Mouse (Mus musculus): ENCODE data around the gene Trmt112. TPM values are rescaled to one million over a fixed set of nuclear protein-coding genes. Genes with fewer than 3 reads are reported as not detected.
A peak's percentile ranks its signal among the peaks of the same experiment; 100 is the strongest.

Gene Trmt112
- polyA plus RNA-seq, 1 experiment: 146 TPM

GRCm38 (mm10) chr19:6899641-6900040 is 9.9 kb upstream of the Trmt112 start:
- WGBS: 56% methylated on average over 4 of the region's 4 CpGs
- no peak for TF ChIP-seq POLR2A (IDR thresholded peaks at IDR 0.05; ENCODE audit: low read depth, low read length)
- no peak for TF ChIP-seq CTCF (conservative IDR thresholded peaks at IDR 0.05; ENCODE audit: insufficient read depth, insufficient read length, low read depth, low read length)
- Histone ChIP-seq H3K27ac (ENCODE audit: insufficient read depth, low read depth, low read length) (peak overlapping the region; percentile 90), H3K36me3 (ENCODE audit: control insufficient read depth, insufficient read depth, low read length) (no peaks in the 10 kb centered on the region), H3K4me3 (ENCODE audit: insufficient read depth, low read depth, low read length) (no peak overlapping the region), H3K27me3 (replicated peaks; ENCODE audit: control insufficient read depth, insufficient read depth, low read length) (no peaks in the 10 kb centered on the region), H3K4me1 (ENCODE audit: control insufficient read depth, insufficient read depth, low read length) (peaks cover 19% of the 10 kb centered on the region; the same call in 1 of the 2 replicates)
- peak; percentile 90 for DNase-seq

- WGBS: 43% methylated on average over 1 of the region's 1 CpGs
Measured at GRCm38 (mm10) chr19:6903031-6903430, 6.5 kb upstream of the Trmt112 start.

GRCm38 (mm10) chr19:6904846-6905245 is 4.7 kb upstream of the Trmt112 start:
- Histone ChIP-seq H3K27me3 (replicated peaks; ENCODE audit: control insufficient read depth, insufficient read depth, low read length) (no peaks in the 10 kb centered on the region), H3K27ac (ENCODE audit: insufficient read depth, low read depth, low read length) (peak overlapping the region; percentile 90), H3K4me1 (ENCODE audit: control insufficient read depth, insufficient read depth, low read length) (peaks cover 37% of the 10 kb centered on the region; the same call in 1 of the 2 replicates), H3K36me3 (ENCODE audit: control insufficient read depth, insufficient read depth, low read length) (no peaks in the 10 kb centered on the region; the same call in 1 of the 2 replicates), H3K4me3 (ENCODE audit: insufficient read depth, low read depth, low read length) (no peak overlapping the region)
- 38% methylated on average over 2 of the region's 2 CpGs for WGBS
- TF ChIP-seq CTCF (conservative IDR thresholded peaks at IDR 0.05; ENCODE audit: insufficient read depth, insufficient read length, low read depth, low read length) (no peak), POLR2A (IDR thresholded peaks at IDR 0.05; ENCODE audit: low read depth, low read length) (no peak)
- DNase-seq: peak; percentile 96

More at GRCm38 (mm10) chr19:6903031-6903430, 6.5 kb upstream of the Trmt112 start:
- DNase-seq: peak; percentile 86
- H3K36me3 ChIP-seq (ENCODE audit: control insufficient read depth, insufficient read depth, low read length): no peaks in the 10 kb centered on the region; the same call in 1 of the 2 replicates
- TF ChIP-seq CTCF (conservative IDR thresholded peaks at IDR 0.05; ENCODE audit: insufficient read depth, insufficient read length, low read depth, low read length) (no peak), POLR2A (IDR thresholded peaks at IDR 0.05; ENCODE audit: low read depth, low read length) (no peak)
- peak overlapping the region; percentile 81 for H3K27ac ChIP-seq (ENCODE audit: insufficient read depth, low read depth, low read length)
- no peaks in the 10 kb centered on the region for H3K27me3 ChIP-seq (replicated peaks; ENCODE audit: control insufficient read depth, insufficient read depth, low read length)
- no peak overlapping the region for H3K4me3 ChIP-seq (ENCODE audit: insufficient read depth, low read depth, low read length)
- H3K4me1 ChIP-seq (ENCODE audit: control insufficient read depth, insufficient read depth, low read length): peaks cover 41% of the 10 kb centered on the region; the same call in 1 of the 2 replicates

DNA sequence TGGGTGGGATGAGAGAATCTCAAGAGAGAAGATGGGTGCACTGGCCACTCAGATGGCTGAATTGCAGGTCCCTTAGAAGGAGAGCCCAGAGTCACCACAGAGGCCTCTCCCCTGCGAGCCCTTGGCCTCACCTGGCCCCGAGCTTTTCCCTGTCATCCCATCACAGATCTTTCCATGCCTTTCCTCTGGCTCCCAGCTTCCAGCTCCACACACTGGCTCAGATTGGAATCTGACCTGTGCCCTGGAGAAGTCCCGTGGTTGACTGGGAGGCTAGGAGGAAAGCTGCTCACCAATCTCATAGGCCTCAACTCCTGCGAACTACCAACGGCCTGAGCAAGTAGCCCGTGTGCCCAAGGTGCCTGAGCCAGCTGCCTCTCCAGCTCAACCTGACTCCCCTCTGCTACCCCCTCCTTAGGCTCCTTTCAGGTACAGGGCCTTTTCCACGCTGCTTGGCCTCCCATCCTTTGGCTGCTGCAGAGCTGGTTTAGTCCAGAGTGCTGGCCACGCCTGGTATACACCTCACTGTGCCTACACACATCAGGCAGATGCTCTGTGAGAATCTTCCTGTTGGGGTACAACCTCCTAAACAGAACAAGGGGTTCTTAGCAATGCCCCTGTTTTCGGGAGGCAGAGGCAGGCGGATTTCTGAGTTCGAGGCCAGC is 3.9 kb upstream of the Trmt112 start:
- no peak for TF ChIP-seq POLR2A (IDR thresholded peaks at IDR 0.05; ENCODE audit: low read depth, low read length)
- TF ChIP-seq CTCF (conservative IDR thresholded peaks at IDR 0.05; ENCODE audit: insufficient read depth, insufficient read length, low read depth, low read length): no peak
- peak; percentile 63 for DNase-seq
- peak overlapping the region; percentile 83 for H3K27ac ChIP-seq (ENCODE audit: insufficient read depth, low read depth, low read length)
- H3K4me1 ChIP-seq (ENCODE audit: control insufficient read depth, insufficient read depth, low read length): peaks cover 37% of the 10 kb centered on the region; the same call in 1 of the 2 replicates
- H3K27me3 ChIP-seq (replicated peaks; ENCODE audit: control insufficient read depth, insufficient read depth, low read length): no peaks in the 10 kb centered on the region
- no peaks in the 10 kb centered on the region; the same call in 1 of the 2 replicates for H3K36me3 ChIP-seq (ENCODE audit: control insufficient read depth, insufficient read depth, low read length)
- no peak overlapping the region for H3K4me3 ChIP-seq (ENCODE audit: insufficient read depth, low read depth, low read length)
- 70% methylated on average over 11 of the region's 11 CpGs for WGBS

- no peaks in the 10 kb centered on the region for H3K27me3 ChIP-seq (replicated peaks; ENCODE audit: control insufficient read depth, insufficient read depth, low read length)
- TF ChIP-seq CTCF (conservative IDR thresholded peaks at IDR 0.05; ENCODE audit: insufficient read depth, insufficient read length, low read depth, low read length) (no peak), POLR2A (IDR thresholded peaks at IDR 0.05; ENCODE audit: low read depth, low read length) (peak; percentile 73)
- peaks cover 37% of the 10 kb centered on the region; the same call in 1 of the 2 replicates for H3K4me1 ChIP-seq (ENCODE audit: control insufficient read depth, insufficient read depth, low read length)
- peaks cover under 1% of the 10 kb centered on the region for H3K36me3 ChIP-seq (ENCODE audit: control insufficient read depth, insufficient read depth, low read length)
- peak overlapping the region; percentile 42 for H3K27ac ChIP-seq (ENCODE audit: insufficient read depth, low read depth, low read length)
- 33% methylated on average over 3 of the region's 3 CpGs for WGBS
- DNase-seq: peak; percentile 85
- peak overlapping the region; percentile 56; the same call in 1 of the 2 replicates for H3K4me3 ChIP-seq (ENCODE audit: insufficient read depth, low read depth, low read length)
Measured at GRCm38 (mm10) chr19:6906199-6906598, 3.3 kb upstream of the Trmt112 start.

DNA sequence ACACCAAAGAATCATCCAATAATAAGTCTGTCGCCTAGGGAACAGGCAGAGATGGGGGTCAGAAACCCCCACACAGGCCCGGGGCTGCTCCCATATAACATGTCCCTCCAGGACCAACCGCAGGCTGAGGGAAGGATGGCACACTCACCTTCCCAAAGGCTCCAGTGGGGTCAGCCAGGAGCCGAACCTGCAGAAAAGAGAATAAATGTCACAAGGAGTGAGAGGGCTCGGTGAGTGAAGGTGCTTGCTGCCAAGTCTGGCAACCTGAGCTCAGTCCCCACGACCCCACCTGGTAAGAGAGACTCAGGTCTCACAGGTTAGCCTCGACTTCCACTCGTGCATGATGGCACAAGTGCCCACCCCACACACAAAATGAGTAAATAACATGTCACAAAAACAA is 2.4 kb upstream of the Trmt112 start:
- TF ChIP-seq POLR2A (IDR thresholded peaks at IDR 0.05; ENCODE audit: low read depth, low read length) (no peak), CTCF (conservative IDR thresholded peaks at IDR 0.05; ENCODE audit: insufficient read depth, insufficient read length, low read depth, low read length) (no peak)
- DNase-seq: no peak

DNA sequence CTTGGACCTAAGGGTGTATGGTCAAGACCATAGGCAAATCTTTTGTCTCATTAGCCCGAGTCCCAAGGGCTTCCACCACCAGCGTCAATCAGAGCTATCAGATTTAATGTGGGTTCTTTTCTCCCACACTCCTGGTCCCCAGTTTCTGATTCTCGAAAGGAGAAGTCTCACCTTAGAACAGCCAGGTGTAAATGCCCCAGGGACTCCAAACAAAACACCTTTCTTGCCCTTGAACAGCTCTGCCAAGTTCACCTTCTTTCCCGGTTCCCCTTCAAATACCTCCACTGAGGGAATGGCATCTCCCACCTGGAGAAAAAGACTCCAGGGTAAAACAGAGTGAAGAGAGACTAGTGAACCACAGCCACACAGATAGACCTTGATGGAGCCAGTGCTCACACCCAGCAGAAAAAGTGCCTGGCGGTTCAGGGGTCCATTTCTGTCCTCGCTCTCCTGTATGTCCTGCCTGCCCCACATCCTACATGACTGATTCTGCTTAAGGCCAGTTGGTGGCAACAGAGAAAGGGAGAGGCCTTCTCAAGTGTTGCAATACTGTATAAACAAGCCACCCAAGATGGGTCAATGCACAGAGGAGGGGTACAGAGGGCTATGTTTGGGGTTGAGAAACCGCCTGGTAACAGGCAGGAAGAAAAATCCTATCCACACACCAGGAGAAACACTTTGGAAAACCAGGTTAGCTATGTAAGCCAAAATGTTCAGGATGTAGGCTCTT is 1.5 kb upstream of the Trmt112 start:
- peak; percentile 60 for DNase-seq
- Histone ChIP-seq H3K36me3 (ENCODE audit: control insufficient read depth, insufficient read depth, low read length) (peaks cover 3% of the 10 kb centered on the region), H3K27ac (ENCODE audit: insufficient read depth, low read depth, low read length) (peak overlapping the region; percentile 72), H3K27me3 (replicated peaks; ENCODE audit: control insufficient read depth, insufficient read depth, low read length) (no peaks in the 10 kb centered on the region), H3K4me3 (ENCODE audit: insufficient read depth, low read depth, low read length) (peak overlapping the region; percentile 56), H3K4me1 (ENCODE audit: control insufficient read depth, insufficient read depth, low read length) (peaks cover 31% of the 10 kb centered on the region; the same call in 1 of the 2 replicates)
- TF ChIP-seq POLR2A (IDR thresholded peaks at IDR 0.05; ENCODE audit: low read depth, low read length) (no peak), CTCF (conservative IDR thresholded peaks at IDR 0.05; ENCODE audit: insufficient read depth, insufficient read length, low read depth, low read length) (peak; percentile 28; the same call in 1 of the 2 replicates)
- 27% methylated on average over 7 of the region's 7 CpGs for WGBS

More for the DNA sequence above, 2.4 kb upstream of the Trmt112 start:
- H3K4me3 ChIP-seq (ENCODE audit: insufficient read depth, low read depth, low read length): peak overlapping the region; percentile 56
- H3K27me3 ChIP-seq (replicated peaks; ENCODE audit: control insufficient read depth, insufficient read depth, low read length): no peaks in the 10 kb centered on the region
- H3K4me1 ChIP-seq (ENCODE audit: control insufficient read depth, insufficient read depth, low read length): peaks cover 34% of the 10 kb centered on the region; the same call in 1 of the 2 replicates
- WGBS: 48% methylated on average over 8 of the region's 8 CpGs
- peaks cover 2% of the 10 kb centered on the region for H3K36me3 ChIP-seq (ENCODE audit: control insufficient read depth, insufficient read depth, low read length)
- H3K27ac ChIP-seq (ENCODE audit: insufficient read depth, low read depth, low read length): peak overlapping the region; percentile 72

Measured in kidney, adult 2 months (tissue).